Mouse (Mus musculus) liver, postnatal 0 days (tissue): ENCODE data around the gene Il13. TPM values are rescaled to one million over a fixed set of nuclear protein-coding genes. Genes with fewer than 3 reads are reported as not detected.

Experiments used
- ATAC-seq: fragments of 200-750 bp; cut with Nextera tagmentation; 2 replicates; pipeline ENCODE4 v1.8.0; 2017; ENCODE audit warnings: mild to moderate bottlenecking, moderate library complexity
- DNase-seq: peaks from one replicate; pipeline ENCODE4 v3.0.0-alpha.2; 2016
- H3K27ac ChIP-seq: fragments of 300-500 bp; sonication (generic); 2 replicates; pipeline ENCODE4 v1.5.1; 2014; ENCODE audit warnings: antibody characterized with exemption, moderate library complexity, mild to moderate bottlenecking, low read depth
- H3K27me3 ChIP-seq: fragments of 300-500 bp; sonication (generic); 2 replicates; pipeline ENCODE4 v1.6.1; 2014; ENCODE audit warnings: low read length, control low read depth, mixed read lengths; ENCODE audit not compliant: insufficient read depth
- H3K36me3 ChIP-seq: fragments of 300-500 bp; sonication (generic); replicated peaks from 2 replicates; pipeline ENCODE4 v1.6.1; 2014; ENCODE audit warnings: mild to moderate bottlenecking, control low read depth, low read length, moderate library complexity, mixed read lengths; ENCODE audit not compliant: insufficient read depth
- H3K4me1 ChIP-seq: fragments of 300-500 bp; sonication (generic); 2 replicates; pipeline ENCODE4 v1.6.1; 2014; ENCODE audit warnings: antibody characterized with exemption, mild to moderate bottlenecking, control low read depth; ENCODE audit not compliant: insufficient read depth
- H3K4me2 ChIP-seq: fragments of 300-500 bp; sonication (generic); 2 replicates; pipeline ENCODE4 v1.6.1; 2014; ENCODE audit warnings: low read depth, mild to moderate bottlenecking, low read length, moderate library complexity, mixed read lengths
- H3K4me3 ChIP-seq: fragments of 300-500 bp; sonication (generic); 2 replicates; pipeline ENCODE4 v1.5.1; 2014; ENCODE audit warnings: low read depth, low read length
- H3K9ac ChIP-seq: fragments of 300-500 bp; sonication (generic); replicated peaks from 2 replicates; pipeline ENCODE4 v1.6.1; 2014; ENCODE audit warnings: mild to moderate bottlenecking, moderate library complexity
- H3K9me3 ChIP-seq: fragments of 300-500 bp; sonication (generic); 2 replicates; pipeline ENCODE4 v1.6.1; 2016; ENCODE audit warnings: mild to moderate bottlenecking, control low read depth, low read length, mixed read lengths
- CTCF ChIP-seq: sonication (generic); IDR thresholded peaks from 2 replicates; pipeline ENCODE4 v1.5.1; 2016; ENCODE audit warnings: antibody characterized with exemption, low read depth
- EP300 ChIP-seq: IDR thresholded peaks from 2 replicates; pipeline ENCODE4 v1.6.1; 2016; ENCODE audit warnings: antibody characterized with exemption, low read depth, mild to moderate bottlenecking
- WGBS: fragments of 180-500 bp; shearing (Covaris S2); extraction: QIAGEN DNeasy Blood & Tissue Kit; methylation state at CpG from one replicate; pipeline ENCODE4 v1.1.7; 2014; ENCODE audit not compliant: insufficient replicate concordance; 5-methylcytosine and 5-hydroxymethylcytosine counted together
- polyA plus RNA-seq: library from polyadenylated mRNA; unstranded; fragments of >200 nt; fragmentation: Nextera tagmentation; extraction: Ambion mirVana; gene quantifications from 2 replicates; pipeline ENCODE4 v1.2.1, GENCODE M21; 2015

The Il13 gene
- polyA plus RNA-seq, 1 experiment from 2014 or later: not detected

GRCm38 (mm10) chr11:53609231-53609630, 25.3 kb downstream of the Il13 start:
- no peak overlapping the region for H3K9ac ChIP-seq
- H3K27me3 ChIP-seq: no peaks in the 10 kb centered on the region
- TF ChIP-seq CTCF (no peak), EP300 (0 out of 2 replicates have a peak, but pooled peaks have one; percentile 16)
- no peaks in the 10 kb centered on the region for H3K36me3 ChIP-seq
- DNase-seq: no peak
- no peak overlapping the region for H3K27ac ChIP-seq
- 43% methylated on average over 6 of the region's 6 CpGs for WGBS
- no peak overlapping the region for H3K4me2 ChIP-seq
- no peaks in the 10 kb centered on the region for H3K9me3 ChIP-seq
- peak; percentile 56 for ATAC-seq
- no peaks in the 10 kb centered on the region for H3K4me1 ChIP-seq
- H3K4me3 ChIP-seq: no peak overlapping the region

GRCm38 (mm10) chr11:53605609-53606008, 28.9 kb downstream of the Il13 start:
- Histone ChIP-seq H3K27me3 (no peaks in the 10 kb centered on the region), H3K4me2 (peak overlapping the region; percentile 4; the same call in 1 of the 2 replicates), H3K27ac (no peak overlapping the region), H3K36me3 (no peaks in the 10 kb centered on the region), H3K4me1 (no peaks in the 10 kb centered on the region), H3K9me3 (no peaks in the 10 kb centered on the region), H3K4me3 (no peak overlapping the region), H3K9ac (no peak overlapping the region)
- WGBS: 10% methylated on average over 12 of the region's 12 CpGs
- no peak for ATAC-seq
- TF ChIP-seq CTCF: no peak
- no peak for TF ChIP-seq EP300
- no peak for DNase-seq

GRCm38 (mm10) chr11:53604983-53605382, 29.5 kb downstream of the Il13 start:
- H3K4me3 ChIP-seq: no peak overlapping the region
- DNase-seq (no peak), ATAC-seq (no peak)
- H3K27ac ChIP-seq: no peak overlapping the region
- no peaks in the 10 kb centered on the region for H3K36me3 ChIP-seq
- no peak overlapping the region for H3K9ac ChIP-seq
- TF ChIP-seq CTCF: no peak; the same call in 1 of the 2 replicates
- H3K9me3 ChIP-seq: no peaks in the 10 kb centered on the region
- H3K27me3 ChIP-seq: no peaks in the 10 kb centered on the region
- no peaks in the 10 kb centered on the region for H3K4me1 ChIP-seq
- no peak overlapping the region for H3K4me2 ChIP-seq
- WGBS: 89% methylated on average over 3 of the region's 3 CpGs

GRCm38 (mm10) chr11:53591116-53591515, 43.4 kb downstream of the Il13 start:
- Histone ChIP-seq H3K9ac (no peak overlapping the region), H3K9me3 (no peaks in the 10 kb centered on the region), H3K27ac (no peak overlapping the region), H3K4me2 (no peak overlapping the region), H3K27me3 (no peaks in the 10 kb centered on the region), H3K4me1 (peaks cover 3% of the 10 kb centered on the region; the same call in 1 of the 2 replicates), H3K4me3 (no peak overlapping the region), H3K36me3 (peaks cover 3% of the 10 kb centered on the region; the same call in 1 of the 2 replicates)
- WGBS: 84% methylated on average over 5 of the region's 5 CpGs
- ATAC-seq (no peak), DNase-seq (no peak)
- TF ChIP-seq CTCF (no peak), EP300 (no peak)

GRCm38 (mm10) chr11:53590368-53590768, 44.1 kb downstream of the Il13 start:
- Histone ChIP-seq H3K27ac (no peak overlapping the region), H3K27me3 (no peaks in the 10 kb centered on the region), H3K36me3 (peaks cover 3% of the 10 kb centered on the region; the same call in 1 of the 2 replicates), H3K9me3 (no peaks in the 10 kb centered on the region), H3K4me1 (peaks cover 3% of the 10 kb centered on the region; the same call in 1 of the 2 replicates), H3K4me2 (peak overlapping the region; percentile 58), H3K9ac (no peak overlapping the region), H3K4me3 (peak overlapping the region; percentile 31)
- TF ChIP-seq CTCF (peak; percentile 90), EP300 (no peak)
- 19% methylated on average over 15 of the region's 15 CpGs for WGBS
- DNase-seq: peak; percentile 82
- ATAC-seq: no peak

- DNase-seq (no peak), ATAC-seq (no peak)
- no peaks in the 10 kb centered on the region for H3K9me3 ChIP-seq
- no peak overlapping the region for H3K27ac ChIP-seq
- H3K9ac ChIP-seq: no peak overlapping the region
- 0 out of 2 replicates have a peak, but pooled peaks cover 3% of the 10 kb centered on the region for H3K36me3 ChIP-seq
- no peak overlapping the region for H3K4me3 ChIP-seq
- no peaks in the 10 kb centered on the region for H3K27me3 ChIP-seq
- no peak for TF ChIP-seq EP300
- TF ChIP-seq CTCF: no peak
- H3K4me2 ChIP-seq: no peak overlapping the region
- peaks cover 3% of the 10 kb centered on the region; the same call in 1 of the 2 replicates for H3K4me1 ChIP-seq
- 78% methylated on average over 8 of the region's 8 CpGs for WGBS
Observed at GRCm38 (mm10) chr11:53588279-53588678, 46.2 kb downstream of the Il13 start.
